Mouse (Mus musculus) limb, embryonic 11.5 days (tissue): ENCODE results near the gene Col5a1. TPM values are rescaled to one million over a fixed set of nuclear protein-coding genes. Genes with fewer than 3 reads are reported as not detected.

Experiments
- ATAC-seq: fragments of 200-750 bp; cut with Nextera tagmentation; 2 replicates; pipeline ENCODE4 v1.8.0; 2017; ENCODE audit warnings: low read depth; ENCODE audit not compliant: insufficient number of reproducible peaks, low FRiP score, low TSS enrichment
- DNase-seq: peaks from one replicate; pipeline ENCODE4 v3.0.0-alpha.2; 2015; ENCODE audit warnings: low spot score
- H3K27ac ChIP-seq: fragments of 300-500 bp; sonication (generic); replicated peaks from 2 replicates; pipeline ENCODE4 v1.5.1; 2014; ENCODE audit warnings: low read depth, mild to moderate bottlenecking, low read length
- H3K27me3 ChIP-seq: fragments of 300-500 bp; sonication (generic); 2 replicates; pipeline ENCODE4 v1.6.1; 2014; ENCODE audit warnings: mild to moderate bottlenecking, low read length, mixed read lengths; ENCODE audit not compliant: control insufficient read depth, insufficient read depth
- H3K36me3 ChIP-seq: fragments of 300-500 bp; sonication (generic); 2 replicates; pipeline ENCODE4 v1.6.1; 2014; ENCODE audit warnings: mild to moderate bottlenecking, low read length, moderate library complexity, mixed read lengths; ENCODE audit not compliant: control insufficient read depth, insufficient read depth
- H3K4me1 ChIP-seq: fragments of 300-500 bp; sonication (generic); 2 replicates; pipeline ENCODE4 v1.6.1; 2014; ENCODE audit warnings: low read length, mixed read lengths; ENCODE audit not compliant: control insufficient read depth, insufficient read depth
- H3K4me2 ChIP-seq: fragments of 300-500 bp; sonication (generic); 2 replicates; pipeline ENCODE4 v1.6.1; 2014; ENCODE audit warnings: low read depth, mild to moderate bottlenecking, moderate library complexity; ENCODE audit not compliant: severe bottlenecking
- H3K4me3 ChIP-seq: fragments of 300-500 bp; sonication (generic); 2 replicates; pipeline ENCODE4 v1.5.1; 2014; ENCODE audit warnings: low read depth, low read length
- H3K9ac ChIP-seq: fragments of 300-500 bp; sonication (generic); 2 replicates; pipeline ENCODE4 v1.6.1; 2014; ENCODE audit warnings: mild to moderate bottlenecking, low read length
- H3K9me3 ChIP-seq: fragments of 300-500 bp; sonication (generic); 2 replicates; pipeline ENCODE4 v1.6.1; 2016; ENCODE audit warnings: low read length; ENCODE audit not compliant: control insufficient read depth
- WGBS: fragments of 180-500 bp; shearing (Covaris S2); extraction: QIAGEN DNeasy Blood & Tissue Kit; methylation state at CpG from one replicate; pipeline ENCODE4 v1.1.7; 2014; 5-methylcytosine and 5-hydroxymethylcytosine counted together
- polyA plus RNA-seq: library from polyadenylated mRNA; unstranded; fragments of >200 nt; fragmentation: Nextera tagmentation; extraction: Ambion mirVana; gene quantifications from 2 replicates; pipeline ENCODE4 v1.2.1, GENCODE M21; 2014

Gene Col5a1
- polyA plus RNA-seq, 1 experiment from 2014 or later, result 28.5 TPM

DNA sequence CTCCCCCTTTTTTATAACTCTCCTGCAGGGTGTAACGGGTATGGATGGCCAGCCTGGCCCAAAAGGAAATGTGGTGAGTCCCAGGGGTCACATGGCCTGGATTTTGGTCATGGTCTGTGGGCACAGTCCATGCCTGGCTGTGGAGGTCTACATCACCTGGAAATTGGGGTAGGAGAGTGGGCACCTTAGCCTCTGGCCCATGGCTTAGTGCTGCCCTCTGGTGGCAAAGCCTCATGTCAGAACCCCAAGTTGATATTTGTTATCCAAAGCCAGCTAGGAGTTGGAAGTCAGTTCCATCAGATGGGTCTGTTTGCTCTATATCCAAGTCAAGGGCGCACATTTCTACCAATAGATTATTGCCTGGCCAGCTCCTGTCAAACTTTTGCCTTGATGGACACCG, 87.6 kb downstream of the Col5a1 start:
- no peaks in the 10 kb centered on the region for H3K9me3 ChIP-seq
- no peaks in the 10 kb centered on the region for H3K27me3 ChIP-seq
- H3K27ac ChIP-seq, result no peak overlapping the region
- no peaks in the 10 kb centered on the region for H3K4me1 ChIP-seq
- no peak overlapping the region for H3K4me2 ChIP-seq
- no peak overlapping the region for H3K4me3 ChIP-seq
- H3K9ac ChIP-seq, result no peak overlapping the region
- ATAC-seq, result no peak
- peaks cover 2% of the 10 kb centered on the region; the same call in 1 of the 2 replicates for H3K36me3 ChIP-seq
- 61% methylated on average over 3 of the region's 3 CpGs for WGBS
- peak; percentile 82 for DNase-seq

DNA sequence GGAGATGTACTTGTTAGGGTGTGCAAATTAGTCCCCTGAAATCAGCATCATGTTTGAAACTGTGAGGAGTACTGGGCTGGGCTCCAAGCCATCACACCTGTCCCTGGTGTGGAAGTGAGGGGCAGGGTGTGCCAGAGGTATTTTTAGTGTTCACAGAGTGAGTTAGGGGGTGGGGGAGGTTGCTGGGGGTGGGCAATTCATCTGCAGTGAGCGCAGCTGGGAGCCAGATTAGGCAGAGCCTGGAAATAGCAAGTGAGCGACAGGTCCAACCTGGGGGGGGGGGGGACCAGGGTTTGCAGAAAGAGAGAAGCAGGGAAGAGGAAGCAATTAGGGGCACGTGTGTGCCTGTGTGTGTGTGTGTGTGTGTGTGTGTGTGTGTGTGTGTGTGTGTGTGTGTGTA, 89.6 kb downstream of the Col5a1 start:
- H3K9ac ChIP-seq, result no peak overlapping the region
- DNase-seq, result no peak
- ATAC-seq, result no peak
- H3K36me3 ChIP-seq, result peaks cover 2% of the 10 kb centered on the region; the same call in 1 of the 2 replicates
- H3K27ac ChIP-seq, result no peak overlapping the region
- no peak overlapping the region for H3K4me3 ChIP-seq
- 33% methylated on average over 1 of the region's 3 CpGs for WGBS
- no peak overlapping the region for H3K4me2 ChIP-seq
- H3K4me1 ChIP-seq, result no peaks in the 10 kb centered on the region
- no peaks in the 10 kb centered on the region for H3K27me3 ChIP-seq
- no peaks in the 10 kb centered on the region for H3K9me3 ChIP-seq

DNA sequence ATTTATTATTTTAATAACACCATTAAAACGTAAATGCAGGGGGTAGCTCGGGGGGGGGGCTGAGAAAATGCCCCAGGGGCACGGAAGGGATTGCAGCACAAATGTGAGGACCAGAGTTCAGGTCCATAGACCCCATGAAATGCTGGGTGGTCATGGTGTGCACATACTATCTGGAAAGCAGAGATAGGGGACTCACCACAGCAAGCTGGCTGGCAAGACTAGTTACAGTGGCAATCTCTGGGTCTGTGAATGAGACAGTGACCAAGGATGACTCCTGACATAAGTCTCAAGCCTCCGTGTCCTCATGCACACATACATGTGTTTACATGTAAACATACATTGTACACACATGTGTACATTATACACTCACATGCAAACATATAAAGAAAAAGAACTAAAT, 90.3 kb downstream of the Col5a1 start:
- no peak for ATAC-seq
- no peak for DNase-seq
- Histone ChIP-seq H3K27ac (no peak overlapping the region), H3K27me3 (no peaks in the 10 kb centered on the region), H3K4me3 (no peak overlapping the region), H3K36me3 (peaks cover 4% of the 10 kb centered on the region; the same call in 1 of the 2 replicates), H3K9ac (no peak overlapping the region), H3K4me2 (no peak overlapping the region), H3K9me3 (no peaks in the 10 kb centered on the region), H3K4me1 (no peaks in the 10 kb centered on the region)
- 77% methylated on average over 4 of the region's 4 CpGs for WGBS

DNA sequence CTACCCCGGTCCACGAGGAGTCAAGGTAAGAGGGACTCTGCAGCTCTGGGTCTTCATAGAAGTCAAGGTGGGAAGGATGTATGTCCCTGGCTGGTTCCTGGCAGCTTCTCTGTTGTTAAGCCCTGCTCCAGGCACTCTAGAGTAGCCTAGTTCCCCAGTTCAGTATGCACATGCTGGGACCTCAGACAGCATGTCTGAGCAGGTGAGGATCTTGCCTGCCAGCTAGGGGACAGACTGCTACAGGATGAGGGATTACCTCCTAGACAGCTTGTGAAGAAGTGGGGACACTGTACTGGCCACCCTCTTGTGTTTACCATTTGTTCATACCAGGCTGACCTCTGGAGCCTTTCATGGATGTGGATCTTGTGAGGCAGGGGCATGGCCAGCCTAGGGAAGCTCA, 94.8 kb downstream of the Col5a1 start:
- ATAC-seq (no peak), DNase-seq (no peak)
- Histone ChIP-seq H3K4me3 (no peak overlapping the region), H3K27ac (no peak overlapping the region), H3K9me3 (no peaks in the 10 kb centered on the region), H3K36me3 (peaks cover 4% of the 10 kb centered on the region; the same call in 1 of the 2 replicates), H3K9ac (no peak overlapping the region), H3K4me2 (no peak overlapping the region), H3K27me3 (no peaks in the 10 kb centered on the region), H3K4me1 (no peaks in the 10 kb centered on the region)
- 82% methylated on average over 2 of the region's 2 CpGs for WGBS

DNA sequence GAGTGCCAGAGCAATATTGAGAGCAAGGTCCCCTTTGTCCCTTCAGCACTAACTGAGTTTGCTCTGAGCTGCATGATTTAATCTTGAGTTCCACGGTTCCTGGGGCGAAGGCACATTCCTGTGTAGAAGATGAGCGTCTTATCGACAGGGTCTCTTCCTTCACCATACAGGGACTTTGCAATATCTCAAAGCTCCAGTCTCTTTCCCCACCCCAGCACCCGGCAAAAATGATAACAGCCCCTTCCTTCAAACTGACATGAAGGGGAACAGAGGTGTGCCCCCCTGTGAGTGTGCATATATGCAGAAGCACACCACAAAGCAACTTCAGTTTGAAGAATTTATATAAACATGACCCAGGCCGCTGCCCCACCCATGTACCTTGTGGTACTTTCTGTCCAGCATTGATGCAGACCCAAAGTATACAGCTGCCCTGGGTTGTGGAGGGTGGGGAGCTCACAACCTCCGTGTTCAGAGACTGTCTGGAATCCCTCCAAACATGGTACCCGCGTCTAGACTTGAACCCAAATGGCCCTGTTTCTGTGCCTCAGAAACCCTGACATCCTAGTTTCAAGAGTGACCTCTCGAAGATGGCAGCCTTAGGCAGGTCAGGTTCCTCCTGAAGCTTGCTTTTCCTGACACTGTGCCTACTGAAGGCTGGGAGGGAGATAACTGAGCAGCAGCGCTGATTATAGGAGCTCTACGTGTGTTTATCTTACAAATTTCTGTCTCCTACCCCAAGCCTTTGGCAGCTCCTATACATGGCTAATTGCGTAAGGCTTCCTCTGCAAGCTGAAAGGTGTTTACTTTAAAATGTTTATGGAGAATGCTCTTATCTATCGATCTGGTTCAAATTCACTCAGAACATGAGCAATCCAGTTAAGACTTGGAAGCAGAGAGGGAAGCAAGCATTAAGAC, 95.7 kb downstream of the Col5a1 start:
- Histone ChIP-seq H3K36me3 (peaks cover 4% of the 10 kb centered on the region; the same call in 1 of the 2 replicates), H3K4me1 (no peaks in the 10 kb centered on the region), H3K9me3 (no peaks in the 10 kb centered on the region), H3K27me3 (no peaks in the 10 kb centered on the region), H3K4me2 (no peak overlapping the region), H3K4me3 (no peak overlapping the region), H3K9ac (no peak overlapping the region), H3K27ac (no peak overlapping the region)
- DNase-seq (no peak), ATAC-seq (no peak)
- WGBS, result 84% methylated on average over 14 of the region's 14 CpGs

DNA sequence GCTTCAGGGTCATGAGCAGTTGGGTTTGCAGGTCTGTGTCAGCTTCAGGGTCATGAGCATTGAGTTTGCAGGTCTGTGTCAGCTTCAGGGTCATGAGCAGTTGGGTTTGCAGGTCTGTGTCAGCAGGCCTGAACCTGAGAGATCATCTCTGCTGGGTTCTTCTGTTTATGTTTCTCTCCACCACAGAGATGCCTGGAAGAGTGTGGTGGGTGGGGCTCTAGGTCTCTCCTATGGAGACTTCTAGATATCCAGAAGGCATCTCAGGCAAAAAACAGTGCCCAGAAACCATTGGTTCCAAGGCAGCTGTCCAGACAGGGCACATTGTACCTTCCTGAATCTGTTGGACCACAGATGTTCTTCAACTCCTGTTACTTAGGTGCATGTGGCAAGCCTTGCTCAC, 96.9 kb downstream of the Col5a1 start:
- DNase-seq, result no peak
- Histone ChIP-seq H3K4me3 (no peak overlapping the region), H3K4me1 (no peaks in the 10 kb centered on the region), H3K27ac (no peak overlapping the region), H3K9ac (no peak overlapping the region), H3K36me3 (peaks cover 3% of the 10 kb centered on the region; the same call in 1 of the 2 replicates), H3K9me3 (no peaks in the 10 kb centered on the region), H3K4me2 (no peak overlapping the region), H3K27me3 (no peaks in the 10 kb centered on the region)
- no peak for ATAC-seq

DNA sequence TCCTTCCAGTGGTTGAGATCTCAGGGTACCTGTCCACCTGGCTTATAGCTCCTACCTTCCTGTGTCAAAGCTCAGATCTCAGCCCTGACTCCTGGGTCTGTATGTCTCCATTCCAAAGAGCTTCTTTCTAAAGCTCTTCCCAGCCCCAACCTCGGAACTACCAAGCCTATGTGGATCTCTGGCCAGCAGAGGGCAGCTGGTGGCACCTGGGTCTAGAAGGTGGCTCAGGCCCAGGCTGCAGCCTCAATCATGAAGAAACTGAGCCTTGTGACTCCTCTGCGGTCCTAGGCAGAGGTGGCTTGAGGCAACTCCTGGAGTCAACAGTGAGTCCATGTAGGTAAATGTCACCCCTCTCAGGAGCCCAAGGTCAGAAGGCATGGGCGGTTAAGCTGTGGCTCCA, 97.7 kb downstream of the Col5a1 start:
- Histone ChIP-seq H3K27me3 (no peaks in the 10 kb centered on the region), H3K36me3 (peaks cover 3% of the 10 kb centered on the region; the same call in 1 of the 2 replicates), H3K4me3 (no peak overlapping the region), H3K9me3 (no peaks in the 10 kb centered on the region), H3K9ac (no peak overlapping the region), H3K27ac (no peak overlapping the region), H3K4me2 (no peak overlapping the region), H3K4me1 (no peaks in the 10 kb centered on the region)
- ATAC-seq (no peak), DNase-seq (peak; percentile 44)
- WGBS, result 59% methylated on average over 3 of the region's 3 CpGs

DNA sequence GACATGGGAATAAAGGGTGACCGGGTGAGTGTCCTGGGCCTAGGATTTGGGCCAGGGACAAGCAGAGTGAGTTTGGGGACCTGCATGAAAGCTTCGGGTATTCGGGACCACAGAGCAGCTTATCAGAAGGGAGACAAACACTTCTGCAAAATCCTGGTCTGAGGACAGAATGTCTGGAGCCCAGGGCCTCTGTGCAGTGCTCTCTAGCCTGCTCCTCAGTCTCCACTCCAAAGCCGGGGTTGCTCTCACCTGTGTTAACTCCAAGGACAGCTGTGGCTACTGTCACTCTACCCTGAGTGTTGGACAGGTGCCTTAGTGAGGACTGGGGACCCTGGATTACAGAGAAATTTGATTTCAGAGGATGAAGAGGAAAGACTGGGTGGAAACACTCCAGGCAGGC, 100.5 kb downstream of the Col5a1 start:
- no peaks in the 10 kb centered on the region for H3K36me3 ChIP-seq
- H3K4me2 ChIP-seq, result no peak overlapping the region
- ATAC-seq (no peak), DNase-seq (no peak)
- WGBS, result 94% methylated on average over 4 of the region's 4 CpGs
- H3K4me1 ChIP-seq, result no peaks in the 10 kb centered on the region
- H3K9ac ChIP-seq, result no peak overlapping the region
- no peak overlapping the region for H3K4me3 ChIP-seq
- H3K27ac ChIP-seq, result no peak overlapping the region
- H3K27me3 ChIP-seq, result no peaks in the 10 kb centered on the region
- H3K9me3 ChIP-seq, result no peaks in the 10 kb centered on the region
